Mouse (Mus musculus) hindbrain, embryonic 13.5 days (tissue): ENCODE measurements at regions not wholly inside any gene's neighbourhood (a gene's known extent, or its start where the extent isn't known, plus 50 kb on each side); places are given as distances from the start of the nearest gene placed in this dataset.
"Not testable (repeated sequence)": the region's sequence is repeated elsewhere in the genome, so short reads cannot be mapped to it uniquely, and the experiment has no call there.

Experiments used
- ATAC-seq: fragments of 200-750 bp; cut with Nextera tagmentation; 2 replicates; pipeline ENCODE4 v1.8.0; 2017; ENCODE audit warnings: moderate TSS enrichment; ENCODE audit not compliant: low FRiP score
- H3K27ac ChIP-seq: fragments of 300-500 bp; sonication (generic); 2 replicates; pipeline ENCODE4 v1.5.1; 2015; ENCODE audit warnings: inconsistent platforms, mild to moderate bottlenecking, moderate library complexity
- H3K27me3 ChIP-seq: fragments of 300-500 bp; sonication (generic); 2 replicates; pipeline ENCODE4 v1.6.1; 2015; ENCODE audit warnings: mild to moderate bottlenecking, inconsistent platforms
- H3K36me3 ChIP-seq: fragments of 300-500 bp; sonication (generic); 2 replicates; pipeline ENCODE4 v1.6.1; 2015; ENCODE audit warnings: mild to moderate bottlenecking, inconsistent platforms
- H3K4me1 ChIP-seq: fragments of 300-500 bp; sonication (generic); replicated peaks from 2 replicates; pipeline ENCODE4 v1.6.1; 2015; ENCODE audit warnings: inconsistent platforms
- H3K4me2 ChIP-seq: fragments of 300-500 bp; sonication (generic); 2 replicates; pipeline ENCODE4 v1.6.1; 2015; ENCODE audit warnings: inconsistent platforms, mild to moderate bottlenecking, moderate library complexity
- H3K4me3 ChIP-seq: fragments of 300-500 bp; sonication (generic); 2 replicates; pipeline ENCODE4 v1.5.1; 2015; ENCODE audit warnings: mild to moderate bottlenecking, inconsistent platforms
- H3K9ac ChIP-seq: fragments of 300-500 bp; sonication (generic); 2 replicates; pipeline ENCODE4 v1.6.1; 2015; ENCODE audit warnings: mild to moderate bottlenecking, inconsistent platforms
- H3K9me3 ChIP-seq: fragments of 300-500 bp; sonication (generic); 2 replicates; pipeline ENCODE4 v1.6.1; 2016; ENCODE audit warnings: inconsistent platforms
- WGBS: fragments of 180-500 bp; shearing (Covaris S2); methylation state at CpG from one replicate; pipeline ENCODE4 v1.1.7; 2015; 5-methylcytosine and 5-hydroxymethylcytosine counted together

- H3K4me3 ChIP-seq: no peak overlapping the region
- no peak overlapping the region for H3K27ac ChIP-seq
- H3K36me3 ChIP-seq: no peaks in the 10 kb centered on the region
- H3K4me1 ChIP-seq: peaks cover 3% of the 10 kb centered on the region; the same call in 1 of the 2 replicates
- no peak overlapping the region for H3K4me2 ChIP-seq
- no peak overlapping the region for H3K9ac ChIP-seq
- ATAC-seq: peak; percentile 68
- no peaks in the 10 kb centered on the region for H3K9me3 ChIP-seq
- WGBS: 13% methylated on average over 3 of the region's 3 CpGs
- H3K27me3 ChIP-seq: no peaks in the 10 kb centered on the region
Observed at GRCm38 (mm10) chr3:17592463-17592862, 355.7 kb upstream of the Cypt12 start.

GRCm38 (mm10) chr3:17596365-17596764 lies 351.8 kb upstream of the Cypt12 start:
- 78% methylated on average over 2 of the region's 2 CpGs for WGBS
- ATAC-seq: no peak

GRCm38 (mm10) chr3:17613486-17613885 lies 334.7 kb upstream of the Cypt12 start:
- no peak overlapping the region for H3K27ac ChIP-seq

More at GRCm38 (mm10) chr3:17596365-17596764, 351.8 kb upstream of the Cypt12 start:
- no peaks in the 10 kb centered on the region for H3K9me3 ChIP-seq
- H3K4me2 ChIP-seq: no peak overlapping the region
- no peak overlapping the region for H3K4me3 ChIP-seq
- H3K27me3 ChIP-seq: no peaks in the 10 kb centered on the region
- H3K27ac ChIP-seq: no peak overlapping the region
- no peaks in the 10 kb centered on the region for H3K36me3 ChIP-seq
- no peak overlapping the region for H3K9ac ChIP-seq
- peaks cover 3% of the 10 kb centered on the region; the same call in 1 of the 2 replicates for H3K4me1 ChIP-seq

GRCm38 (mm10) chr3:17616439-17617070 lies 331.7 kb upstream of the Cypt12 start:
- Histone ChIP-seq H3K27ac (peak overlapping the region; percentile 69), H3K9me3 (no peaks in the 10 kb centered on the region), H3K4me1 (peaks cover 9% of the 10 kb centered on the region), H3K36me3 (no peaks in the 10 kb centered on the region), H3K9ac (no peak overlapping the region), H3K4me2 (no peak overlapping the region), H3K27me3 (no peaks in the 10 kb centered on the region), H3K4me3 (no peak overlapping the region)
- ATAC-seq: peak; percentile 90
- 63% methylated on average over 2 of the region's 2 CpGs for WGBS

More at GRCm38 (mm10) chr3:17613486-17613885, 334.7 kb upstream of the Cypt12 start:
- no peaks in the 10 kb centered on the region for H3K36me3 ChIP-seq
- 89% methylated on average over 1 of the region's 1 CpGs for WGBS
- H3K4me3 ChIP-seq: no peak overlapping the region
- no peaks in the 10 kb centered on the region for H3K4me1 ChIP-seq
- H3K9me3 ChIP-seq: no peaks in the 10 kb centered on the region
- ATAC-seq: no peak
- no peaks in the 10 kb centered on the region for H3K27me3 ChIP-seq
- no peak overlapping the region for H3K9ac ChIP-seq
- H3K4me2 ChIP-seq: no peak overlapping the region

GRCm38 (mm10) chr3:17619489-17619888 lies 328.7 kb upstream of the Cypt12 start:
- 14% methylated on average over 2 of the region's 2 CpGs for WGBS
- peak; percentile 74 for ATAC-seq
- Histone ChIP-seq H3K4me3 (peak overlapping the region; percentile 10; the same call in 1 of the 2 replicates), H3K9ac (0 out of 2 replicates have a peak overlapping the region, but pooled peaks have one; percentile 46), H3K36me3 (no peaks in the 10 kb centered on the region), H3K27ac (peak overlapping the region; percentile 93), H3K4me1 (peaks cover 9% of the 10 kb centered on the region), H3K4me2 (peak overlapping the region; percentile 40), H3K27me3 (no peaks in the 10 kb centered on the region), H3K9me3 (no peaks in the 10 kb centered on the region)

GRCm38 (mm10) chr3:17619890-17620289 lies 328.3 kb upstream of the Cypt12 start:
- Histone ChIP-seq H3K36me3 (no peaks in the 10 kb centered on the region), H3K27ac (peak overlapping the region; percentile 93), H3K9ac (0 out of 2 replicates have a peak overlapping the region, but pooled peaks have one; percentile 46), H3K4me1 (peaks cover 9% of the 10 kb centered on the region), H3K9me3 (no peaks in the 10 kb centered on the region), H3K4me3 (peak overlapping the region; percentile 10; the same call in 1 of the 2 replicates), H3K27me3 (no peaks in the 10 kb centered on the region), H3K4me2 (peak overlapping the region; percentile 40)
- peak; percentile 92 for ATAC-seq
- 20% methylated on average over 2 of the region's 2 CpGs for WGBS

- Histone ChIP-seq H3K4me2 (no peak overlapping the region), H3K4me1 (peaks cover 9% of the 10 kb centered on the region), H3K27me3 (no peaks in the 10 kb centered on the region), H3K9me3 (no peaks in the 10 kb centered on the region), H3K27ac (peak overlapping the region; percentile 83), H3K36me3 (no peaks in the 10 kb centered on the region), H3K9ac (no peak overlapping the region), H3K4me3 (no peak overlapping the region)
- ATAC-seq: no peak
- 66% methylated on average over 2 of the region's 2 CpGs for WGBS
Observed at GRCm38 (mm10) chr3:17620398-17620797, 327.8 kb upstream of the Cypt12 start.

- H3K4me2 ChIP-seq: no peak overlapping the region
- no peaks in the 10 kb centered on the region for H3K36me3 ChIP-seq
- no peaks in the 10 kb centered on the region for H3K27me3 ChIP-seq
- 75% methylated on average over 3 of the region's 3 CpGs for WGBS
- no peaks in the 10 kb centered on the region for H3K4me1 ChIP-seq
- no peak overlapping the region for H3K9ac ChIP-seq
- H3K27ac ChIP-seq: no peak overlapping the region
- ATAC-seq: no peak
- no peaks in the 10 kb centered on the region for H3K9me3 ChIP-seq
- no peak overlapping the region for H3K4me3 ChIP-seq
Observed at GRCm38 (mm10) chr3:17632484-17632883, 315.7 kb upstream of the Cypt12 start.

GRCm38 (mm10) chr3:17636276-17636675 lies 311.9 kb upstream of the Cypt12 start:
- ATAC-seq: no peak
- no peaks in the 10 kb centered on the region for H3K36me3 ChIP-seq
- H3K4me2 ChIP-seq: no peak overlapping the region

GRCm38 (mm10) chr3:17659988-17660387 lies 288.2 kb upstream of the Cypt12 start:
- not testable (repeated sequence) for H3K9me3 ChIP-seq, H3K27ac ChIP-seq, H3K36me3 ChIP-seq, H3K4me3 ChIP-seq, H3K4me2 ChIP-seq, ATAC-seq, H3K9ac ChIP-seq, H3K4me1 ChIP-seq, H3K27me3 ChIP-seq
- 88% methylated on average over 2 of the region's 2 CpGs for WGBS

More at GRCm38 (mm10) chr3:17636276-17636675, 311.9 kb upstream of the Cypt12 start:
- H3K4me3 ChIP-seq: no peak overlapping the region
- no peak overlapping the region for H3K27ac ChIP-seq
- no peaks in the 10 kb centered on the region for H3K27me3 ChIP-seq
- H3K9me3 ChIP-seq: no peaks in the 10 kb centered on the region
- no peaks in the 10 kb centered on the region for H3K4me1 ChIP-seq
- H3K9ac ChIP-seq: no peak overlapping the region

GRCm38 (mm10) chr3:17661987-17662386 lies 286.2 kb upstream of the Cypt12 start:
- no peak overlapping the region for H3K4me2 ChIP-seq
- H3K27me3 ChIP-seq: no peaks in the 10 kb centered on the region
- ATAC-seq: no peak
- no peak overlapping the region for H3K9ac ChIP-seq
- no peaks in the 10 kb centered on the region for H3K9me3 ChIP-seq
- H3K36me3 ChIP-seq: no peaks in the 10 kb centered on the region
- 89% methylated on average over 1 of the region's 1 CpGs for WGBS
- no peak overlapping the region for H3K4me3 ChIP-seq
- no peak overlapping the region for H3K27ac ChIP-seq
- H3K4me1 ChIP-seq: no peaks in the 10 kb centered on the region

GRCm38 (mm10) chr3:17667016-17667415 lies 281.2 kb upstream of the Cypt12 start:
- ATAC-seq: no peak
- Histone ChIP-seq H3K36me3 (no peaks in the 10 kb centered on the region), H3K4me3 (no peak overlapping the region), H3K9me3 (0 out of 2 replicates have a peak, but pooled peaks cover 5% of the 10 kb centered on the region), H3K4me1 (no peaks in the 10 kb centered on the region), H3K4me2 (no peak overlapping the region), H3K27me3 (no peaks in the 10 kb centered on the region), H3K27ac (no peak overlapping the region), H3K9ac (no peak overlapping the region)
- WGBS: 91% methylated on average over 1 of the region's 1 CpGs

GRCm38 (mm10) chr3:17668839-17669238 lies 279.4 kb upstream of the Cypt12 start:
- Histone ChIP-seq H3K27ac (no peak overlapping the region), H3K9me3 (0 out of 2 replicates have a peak, but pooled peaks cover 5% of the 10 kb centered on the region)
- ATAC-seq: no peak

More at GRCm38 (mm10) chr3:17668839-17669238, 279.4 kb upstream of the Cypt12 start:
- no peak overlapping the region for H3K4me3 ChIP-seq
- H3K4me2 ChIP-seq: no peak overlapping the region
- H3K9ac ChIP-seq: no peak overlapping the region
- H3K4me1 ChIP-seq: no peaks in the 10 kb centered on the region
- 91% methylated on average over 2 of the region's 2 CpGs for WGBS
- no peaks in the 10 kb centered on the region for H3K27me3 ChIP-seq
- no peaks in the 10 kb centered on the region for H3K36me3 ChIP-seq
